Comparison of ENCODE assay signal across 23 mouse cellular contexts in genomic region chr3:98156158-98156557, GRCm38 (mm10). TPM values are rescaled to one million over a fixed set of nuclear protein-coding genes. Genes with fewer than 3 reads are reported as not detected.
"Had no signal": no experiment of that assay in that cellular context is flagged by ENCODE, and none has a peak within 500 bp of the region (broad histone marks: within the 10 kb centered on the region; RNA-seq: fewer than 3 reads in every experiment).

No protein-coding gene starts in this region.

- H3K4me3 ChIP-seq: left cerebral cortex, adult 2 months; limb, embryonic 12.5 days; megakaryocyte, embryonic 14.5 days; midbrain, embryonic 12.5 days; neural tube, embryonic 12.5 days; stomach, embryonic 15.5 days had no signal

- DNase-seq: kidney, adult 18-20 months; kidney, postnatal 10 days; liver; lung, adult 2 months; lung, postnatal 10 days; retina, postnatal 1 day; right cerebral cortex, postnatal 14 days; thymus, postnatal 36 days had no signal

- H3K4me1 ChIP-seq: midbrain, embryonic 12.5 days; neural tube, embryonic 12.5 days; stomach, embryonic 15.5 days had no signal

- H3K27ac ChIP-seq: left cerebral cortex, adult 2 months; limb, embryonic 12.5 days; liver, embryonic 14.5 days; macrophage; midbrain, embryonic 12.5 days; neural tube, embryonic 12.5 days; stomach, embryonic 15.5 days had no signal

- H3K9ac ChIP-seq: limb, embryonic 12.5 days; liver, embryonic 14.5 days; midbrain, embryonic 12.5 days; neural tube, embryonic 12.5 days; stomach, embryonic 15.5 days had no signal

- H3K9me3 ChIP-seq: limb, embryonic 12.5 days; megakaryocyte, embryonic 14.5 days; midbrain, embryonic 12.5 days; neural tube, embryonic 12.5 days; stomach, embryonic 15.5 days had no signal

- H3K27me3 ChIP-seq: limb, embryonic 12.5 days; megakaryocyte, embryonic 14.5 days; midbrain, embryonic 12.5 days; neural tube, embryonic 12.5 days; stomach, embryonic 15.5 days had no signal

- H3K4me2 ChIP-seq: limb, embryonic 12.5 days; midbrain, embryonic 12.5 days; neural tube, embryonic 12.5 days; stomach, embryonic 15.5 days had no signal

- H3K36me3 ChIP-seq: limb, embryonic 12.5 days; midbrain, embryonic 12.5 days; neural tube, embryonic 12.5 days; stomach, embryonic 15.5 days had no signal

RNA-seq across cellular contexts. Expression of gene Adam30, which starts 4.3 kb away (rescaled TPM):
- total RNA-seq: layer of hippocampus, postnatal 25 days; left cerebral cortex, adult 2 months; left cerebral cortex, postnatal 14 days; midbrain, postnatal 0 days had no signal
- polyA plus RNA-seq: kidney, embryonic 14.5 days; large intestine, adult 2 months; limb, embryonic 12.5 days; liver, embryonic 14.5 days; lung, adult 2 months; macrophage; midbrain, embryonic 12.5 days; midbrain, postnatal 0 days; neural tube, embryonic 12.5 days; spleen, adult 2 months; stomach, embryonic 15.5 days; thymus, postnatal 0 days had no signal
